Mouse (Mus musculus): ENCODE data around the gene Slc19a3.

DNA sequence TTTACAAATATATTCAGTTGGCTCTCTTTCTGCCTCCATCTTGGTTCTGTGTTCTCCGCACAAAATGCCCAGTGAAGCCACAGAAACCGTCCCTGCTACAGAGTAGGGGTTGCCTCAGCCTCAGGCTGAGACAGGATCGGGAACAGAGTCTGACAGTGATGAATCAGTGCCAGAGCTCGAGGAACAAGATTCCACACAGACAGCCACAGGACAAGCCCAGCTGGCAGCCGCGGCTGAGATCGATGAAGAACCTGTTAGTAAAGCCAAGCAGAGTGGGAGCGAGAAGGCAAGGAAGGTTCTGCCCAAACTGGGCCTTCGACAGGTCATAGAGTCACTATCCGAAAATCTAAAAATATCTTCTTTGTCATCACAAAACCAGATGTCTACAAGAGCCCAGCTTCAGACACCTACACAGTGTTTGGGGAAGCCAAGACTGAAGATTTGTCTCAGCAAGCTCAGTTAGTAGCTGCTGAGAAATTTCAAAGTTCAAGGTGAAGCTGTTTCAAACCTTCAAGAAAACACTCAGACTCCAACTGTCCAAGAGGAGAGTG, 22.8 kb downstream of the Slc19a3 start:
- TF ChIP-seq CTCF (IDR thresholded peaks at IDR 0.05; ENCODE audit: insufficient read depth, low read depth, low read length) = no peak
- no peak for TF ChIP-seq POLR2A (IDR thresholded peaks at IDR 0.05; ENCODE audit: insufficient read depth, low read depth, low read length)
